Mouse (Mus musculus) cortical plate, adult 2 months (tissue): Measurements from ENCODE around the gene Fam160b1.

Experiments used
- CTCF ChIP-seq: fragments of 200-500 bp; IDR thresholded peaks from 2 replicates; pipeline ENCODE4 v1.5.1; 2011; ENCODE audit warnings: mild to moderate bottlenecking, control low read depth, low read length; ENCODE audit not compliant: insufficient read depth; ENCODE audit errors: extremely low read depth
- POLR2A ChIP-seq: fragments of 200-500 bp; IDR thresholded peaks from 2 replicates; pipeline ENCODE4 v1.6.1; 2011; ENCODE audit warnings: mild to moderate bottlenecking, low read length, control low read depth; ENCODE audit not compliant: insufficient read depth; ENCODE audit errors: extremely low read depth

DNA sequence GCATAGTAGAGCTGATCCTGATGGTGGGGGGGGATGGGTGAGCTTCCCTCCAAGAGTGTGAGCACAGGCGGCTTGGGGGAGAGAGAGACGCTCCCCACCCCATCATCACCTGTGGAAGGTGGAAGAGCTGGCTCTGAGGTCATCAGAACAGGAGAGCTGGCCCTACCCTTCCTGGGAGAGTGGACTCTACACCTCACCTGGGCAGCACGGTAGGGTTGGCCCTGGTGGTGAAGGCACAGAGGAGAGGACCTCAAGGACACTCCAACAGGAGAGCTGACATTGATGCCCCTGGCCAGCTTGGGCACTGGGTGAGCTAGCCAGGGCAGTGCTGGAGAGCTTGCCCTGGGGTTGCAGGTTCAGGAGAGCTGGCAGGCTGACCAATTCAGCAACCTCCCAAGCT lies 31.1 kb downstream of the Fam160b1 start:
- no peak for TF ChIP-seq CTCF
- TF ChIP-seq POLR2A, result no peak
